Mouse (Mus musculus) liver, embryonic 14.5 days (tissue): ENCODE data around the gene Rbbp8nl. TPM values are rescaled to one million over a fixed set of nuclear protein-coding genes. Genes with fewer than 3 reads are reported as not detected.

Experiments
- ATAC-seq: fragments of 200-750 bp; cut with Nextera tagmentation; 2 replicates; pipeline ENCODE4 v1.8.0; 2017; ENCODE audit warnings: moderate number of reproducible peaks, mild to moderate bottlenecking, moderate library complexity; ENCODE audit not compliant: insufficient read depth
- DNase-seq, 3 experiments: peaks; one replicate each; pipeline ENCODE4 v3.0.0-alpha.2; 2012 to 2013; ENCODE audit warnings: low read depth in 3 of 3, low spot score in 3 of 3
- H3K27ac ChIP-seq: fragments of 300-500 bp; sonication (generic); 2 replicates; pipeline ENCODE4 v1.5.1; 2014; ENCODE audit warnings: moderate library complexity, mild to moderate bottlenecking, control low read depth, inconsistent platforms
- H3K27me3 ChIP-seq: fragments of 300-500 bp; sonication (generic); 2 replicates; pipeline ENCODE4 v1.6.1; 2014; ENCODE audit warnings: mild to moderate bottlenecking, low read length, moderate library complexity; ENCODE audit not compliant: control insufficient read depth, insufficient read depth
- H3K36me3 ChIP-seq: fragments of 300-500 bp; sonication (generic); replicated peaks from 2 replicates; pipeline ENCODE4 v1.6.1; 2014; ENCODE audit warnings: low read depth; ENCODE audit not compliant: control insufficient read depth, insufficient read depth
- H3K4me1 ChIP-seq, 2 experiments: fragments of 200-500 bp in 1 of 2; fragments of 300-500 bp in 1 of 2; sonication (generic) in 1 of 2; replicated peaks; 2 replicates each; pipeline ENCODE4 v1.6.1; 2012 to 2014; ENCODE audit warnings: antibody characterized with exemption in 1 of 2, inconsistent platforms in 1 of 2, low read length in 1 of 2; ENCODE audit not compliant: control insufficient read depth in 2 of 2, insufficient read depth in 2 of 2
- H3K4me2 ChIP-seq: fragments of 300-500 bp; sonication (generic); 2 replicates; pipeline ENCODE4 v1.6.1; 2014; ENCODE audit warnings: low read depth, mild to moderate bottlenecking, control low read depth, moderate library complexity
- H3K4me3 ChIP-seq, 2 experiments: fragments of 200-500 bp in 1 of 2; fragments of 300-500 bp in 1 of 2; sonication (generic) in 1 of 2; 2 replicates each; pipeline ENCODE4 v1.5.1; 2012 to 2014; ENCODE audit warnings: low read depth in 2 of 2, low read length in 2 of 2, mild to moderate bottlenecking in 2 of 2, control low read depth in 1 of 2, inconsistent platforms in 1 of 2, moderate library complexity in 1 of 2; ENCODE audit not compliant: insufficient read depth in 1 of 2
- H3K9ac ChIP-seq: fragments of 300-500 bp; sonication (generic); replicated peaks from 2 replicates; pipeline ENCODE4 v1.6.1; 2014; ENCODE audit warnings: mild to moderate bottlenecking, control low read depth, moderate library complexity
- H3K9me3 ChIP-seq: fragments of 300-500 bp; sonication (generic); 2 replicates; pipeline ENCODE4 v1.6.1; 2016; ENCODE audit warnings: low read length, mixed read lengths; ENCODE audit not compliant: control insufficient read depth
- CTCF ChIP-seq: IDR thresholded peaks from 2 replicates; pipeline ENCODE4 v1.5.1; 2016; ENCODE audit warnings: antibody characterized with exemption, low read depth, control low read depth
- EP300 ChIP-seq: IDR thresholded peaks from 2 replicates; pipeline ENCODE4 v1.6.1; 2016; ENCODE audit warnings: antibody characterized with exemption, low read depth
- WGBS: fragments of 180-500 bp; shearing (Covaris S2); extraction: QIAGEN DNeasy Blood & Tissue Kit; methylation state at CpG from one replicate; pipeline ENCODE4 v1.1.7; 2014; ENCODE audit not compliant: insufficient replicate concordance; 5-methylcytosine and 5-hydroxymethylcytosine counted together
- microRNA-seq: library from miRNA; unstranded; fragments of <30 nt; microRNA quantifications from one replicate; pipeline ENCODE4, GENCODE M21; 2016
- polyA plus RNA-seq, 2 experiments: library from polyadenylated mRNA; depleted of rRNA in 1 of 2; stranded (reverse) in 1 of 2; unstranded in 1 of 2; fragments of >200 nt; fragmentation: Nextera tagmentation in 1 of 2; extraction: Ambion mirVana in 1 of 2; gene quantifications; 2 replicates each; pipeline versions ENCODE4 v1.2.1 to v1.2.3; 2012 to 2014

Gene Rbbp8nl
- polyA plus RNA-seq, 2 experiments: 0.02 TPM; not detected in 1

GRCm38 (mm10) chr2:180230482-180230881 is 59.2 kb downstream of the Rbbp8nl start:
- WGBS: 52% methylated on average over 4 of the region's 4 CpGs
- DNase-seq: no peak
- Histone ChIP-seq H3K4me1 (peaks cover 8 to 17% of the 10 kb centered on the region in 2 experiments), H3K4me3 (no peak overlapping the region), H3K36me3 (no peaks in the 10 kb centered on the region), H3K27ac (no peak overlapping the region), H3K9me3 (no peaks in the 10 kb centered on the region), H3K27me3 (peaks cover 19% of the 10 kb centered on the region), H3K9ac (no peak overlapping the region), H3K4me2 (no peak overlapping the region)
- TF ChIP-seq CTCF: no peak
- TF ChIP-seq EP300: no peak
- ATAC-seq: no peak

- Histone ChIP-seq H3K4me2 (no peak overlapping the region), H3K27me3 (peaks cover 32% of the 10 kb centered on the region), H3K9me3 (no peaks in the 10 kb centered on the region), H3K27ac (no peak overlapping the region), H3K9ac (no peak overlapping the region), H3K36me3 (no peaks in the 10 kb centered on the region), H3K4me1 (peaks cover 0 to 8% of the 10 kb centered on the region in 2 experiments; a peak in 2 of 4 replicates), H3K4me3 (no peak overlapping the region)
- ATAC-seq: no peak
- no peak for DNase-seq
- 53% methylated on average over 3 of the region's 3 CpGs for WGBS
- no peak for TF ChIP-seq CTCF
- TF ChIP-seq EP300: no peak
Observed at GRCm38 (mm10) chr2:180229129-180229528, 60.5 kb downstream of the Rbbp8nl start.

GRCm38 (mm10) chr2:180228592-180228991 is 61.1 kb downstream of the Rbbp8nl start:
- H3K4me1 ChIP-seq: peaks cover 0 to 8% of the 10 kb centered on the region in 2 experiments; a peak in 2 of 4 replicates
- WGBS: 58% methylated on average over 7 of the region's 7 CpGs
- H3K4me3 ChIP-seq: no peak overlapping the region
- no peaks in the 10 kb centered on the region for H3K36me3 ChIP-seq
- no peak overlapping the region for H3K9ac ChIP-seq
- peaks cover 37% of the 10 kb centered on the region for H3K27me3 ChIP-seq
- no peak for ATAC-seq
- DNase-seq: no peak
- H3K27ac ChIP-seq: no peak overlapping the region
- TF ChIP-seq CTCF (no peak), EP300 (no peak)
- no peaks in the 10 kb centered on the region for H3K9me3 ChIP-seq
- H3K4me2 ChIP-seq: no peak overlapping the region

GRCm38 (mm10) chr2:180228060-180228458 is 61.6 kb downstream of the Rbbp8nl start:
- H3K4me2 ChIP-seq: no peak overlapping the region
- no peak overlapping the region for H3K9ac ChIP-seq
- H3K9me3 ChIP-seq: no peaks in the 10 kb centered on the region
- TF ChIP-seq EP300 (no peak), CTCF (no peak)
- ATAC-seq (no peak), DNase-seq (no peak)
- no peak overlapping the region for H3K4me3 ChIP-seq
- H3K27me3 ChIP-seq: peaks cover 38% of the 10 kb centered on the region
- 50% methylated on average over 6 of the region's 6 CpGs for WGBS
- H3K36me3 ChIP-seq: no peaks in the 10 kb centered on the region
- peaks cover 0 to 6% of the 10 kb centered on the region in 2 experiments; a peak in 2 of 4 replicates for H3K4me1 ChIP-seq
- no peak overlapping the region for H3K27ac ChIP-seq

Small RNAs within 50 kb of the gene (microRNA-seq; reads per million reads assigned to microRNA genes)
- gene Mir3091: 3.4 reads per million

Other genes with a start within 250 kb of the Rbbp8nl start
- 115 and 150 TPM in 2 replicates for gene Psma7, start 247.4 kb downstream of the Rbbp8nl start, polyA plus RNA-seq (2012; rRNA removed)
- gene Psma7, start 247.4 kb downstream of the Rbbp8nl start, polyA plus RNA-seq (2014; fragmentation: Nextera tagmentation; extraction: Ambion mirVana): 310 and 347 TPM in 2 replicates
- gene Ss18l1, start 247.4 kb downstream of the Rbbp8nl start, polyA plus RNA-seq (2012; rRNA removed): 1.0 and 1.3 TPM in 2 replicates
- gene Ss18l1, start 247.4 kb downstream of the Rbbp8nl start, polyA plus RNA-seq (2014; fragmentation: Nextera tagmentation; extraction: Ambion mirVana): 0.37 and 0.44 TPM in 2 replicates
- 7.7 and 8.5 TPM in 2 replicates for gene Mtg2, start 219.3 kb downstream of the Rbbp8nl start, polyA plus RNA-seq (2012; rRNA removed)
- 9.9 and 10.7 TPM in 2 replicates for gene Mtg2, start 219.3 kb downstream of the Rbbp8nl start, polyA plus RNA-seq (2014; fragmentation: Nextera tagmentation; extraction: Ambion mirVana)
- 0.02 TPM in 1 of 2 replicates, not detected in the other for gene Hrh3, start 185.4 kb downstream of the Rbbp8nl start, polyA plus RNA-seq (2012; rRNA removed)
- not detected in 2 replicates for gene Hrh3, start 185.4 kb downstream of the Rbbp8nl start, polyA plus RNA-seq (2014; fragmentation: Nextera tagmentation; extraction: Ambion mirVana)
- 3.3 and 4.4 TPM in 2 replicates for gene Osbpl2, start 170.6 kb downstream of the Rbbp8nl start, polyA plus RNA-seq (2012; rRNA removed)
- 7.9 and 8.4 TPM in 2 replicates for gene Osbpl2, start 170.6 kb downstream of the Rbbp8nl start, polyA plus RNA-seq (2014; fragmentation: Nextera tagmentation; extraction: Ambion mirVana)
- 51.7 and 53.3 TPM in 2 replicates for gene Adrm1, start 118.4 kb downstream of the Rbbp8nl start, polyA plus RNA-seq (2012; rRNA removed)
- 77.8 and 80.5 TPM in 2 replicates for gene Adrm1, start 118.4 kb downstream of the Rbbp8nl start, polyA plus RNA-seq (2014; fragmentation: Nextera tagmentation; extraction: Ambion mirVana)
- gene Lama5, start 64.0 kb downstream of the Rbbp8nl start, polyA plus RNA-seq (2012; rRNA removed): 2.7 and 2.9 TPM in 2 replicates
- 1.7 and 1.9 TPM in 2 replicates for gene Lama5, start 64.0 kb downstream of the Rbbp8nl start, polyA plus RNA-seq (2014; fragmentation: Nextera tagmentation; extraction: Ambion mirVana)
- gene Rps21, start 32.5 kb downstream of the Rbbp8nl start, polyA plus RNA-seq (2012; rRNA removed): 1,402 and 1,840 TPM in 2 replicates
- gene Rps21, start 32.5 kb downstream of the Rbbp8nl start, polyA plus RNA-seq (2014; fragmentation: Nextera tagmentation; extraction: Ambion mirVana): 511 and 539 TPM in 2 replicates
- gene Cables2, start 16.4 kb downstream of the Rbbp8nl start, polyA plus RNA-seq (2012; rRNA removed): 4.9 and 5.6 TPM in 2 replicates
- 3.3 and 4.9 TPM in 2 replicates for gene Cables2, start 16.4 kb downstream of the Rbbp8nl start, polyA plus RNA-seq (2014; fragmentation: Nextera tagmentation; extraction: Ambion mirVana)
- 0.27 and 0.35 TPM in 2 replicates for gene Gata5, start 44.8 kb upstream of the Rbbp8nl start, polyA plus RNA-seq (2012; rRNA removed)
- gene Gata5, start 44.8 kb upstream of the Rbbp8nl start, polyA plus RNA-seq (2014; fragmentation: Nextera tagmentation; extraction: Ambion mirVana): 0.20 and 0.22 TPM in 2 replicates
- 0.65 and 0.69 TPM in 2 replicates for gene Slco4a1, start 166.4 kb upstream of the Rbbp8nl start, polyA plus RNA-seq (2012; rRNA removed)
- 0.28 and 0.53 TPM in 2 replicates for gene Slco4a1, start 166.4 kb upstream of the Rbbp8nl start, polyA plus RNA-seq (2014; fragmentation: Nextera tagmentation; extraction: Ambion mirVana)
- 0.04 and 0.06 TPM in 2 replicates for gene Ntsr1, start 210.1 kb upstream of the Rbbp8nl start, polyA plus RNA-seq (2012; rRNA removed)
- 0.05 TPM in 1 of 2 replicates, not detected in the other for gene Ntsr1, start 210.1 kb upstream of the Rbbp8nl start, polyA plus RNA-seq (2014; fragmentation: Nextera tagmentation; extraction: Ambion mirVana)